Mouse (Mus musculus): Measurements from ENCODE around the gene Fev.
A peak's percentile ranks its signal among the peaks of the same experiment; 100 is the strongest.

Fev gene

GRCm38 (mm10) chr1:74877199-74877598 is 8.0 kb downstream of the Fev start:
- DNase-seq: no peak

- DNase-seq: no peak
These were observed 13.0 kb downstream of the Fev start for GRCm38 (mm10) chr1:74872218-74872617.

GRCm38 (mm10) chr1:74861783-74862182 is 23.4 kb downstream of the Fev start:
- no peak for DNase-seq

GRCm38 (mm10) chr1:74859223-74859984 is 25.8 kb downstream of the Fev start:
- no peak for DNase-seq

- no peak for DNase-seq
These were observed 26.4 kb downstream of the Fev start for GRCm38 (mm10) chr1:74858805-74859204.

GRCm38 (mm10) chr1:74858171-74858719 is 27.0 kb downstream of the Fev start:
- peak; percentile 86 for DNase-seq

GRCm38 (mm10) chr1:74857677-74858076 is 27.5 kb downstream of the Fev start:
- no peak for DNase-seq

GRCm38 (mm10) chr1:74857201-74857600 is 28.0 kb downstream of the Fev start:
- peak; percentile 14 for DNase-seq

- DNase-seq: peak; percentile 12
These were observed 28.4 kb downstream of the Fev start for GRCm38 (mm10) chr1:74856791-74857190.

- DNase-seq: no peak
These were observed 28.8 kb downstream of the Fev start for GRCm38 (mm10) chr1:74856439-74856720.

- peak; percentile 39 for DNase-seq
These were observed 29.4 kb downstream of the Fev start for GRCm38 (mm10) chr1:74855651-74856438.

GRCm38 (mm10) chr1:74855156-74855555 is 30.1 kb downstream of the Fev start:
- no peak for DNase-seq

GRCm38 (mm10) chr1:74854306-74855056 is 30.7 kb downstream of the Fev start, which contains the start of gene Cdk5r2:
TSS of gene Cdk5r2 (plus strand) at chr1:74854934.
- DNase-seq: peak; percentile 96

GRCm38 (mm10) chr1:74851001-74851775 is 34.0 kb downstream of the Fev start:
- peak; percentile 49 for DNase-seq

GRCm38 (mm10) chr1:74850251-74850650 is 35.0 kb downstream of the Fev start:
- DNase-seq: no peak

GRCm38 (mm10) chr1:74848946-74849345 is 36.3 kb downstream of the Fev start:
- no peak for DNase-seq

- DNase-seq: no peak
These were observed 38.9 kb downstream of the Fev start for GRCm38 (mm10) chr1:74846341-74846740.

- DNase-seq: no peak
These were observed 42.1 kb downstream of the Fev start for GRCm38 (mm10) chr1:74843090-74843489.

GRCm38 (mm10) chr1:74833255-74833654 is 52.0 kb downstream of the Fev start:
- no peak for DNase-seq

Measured in embryo, embryonic 11 days (tissue).